Mouse (Mus musculus): ENCODE measurements around the gene Sptssb. TPM values are rescaled to one million over a fixed set of nuclear protein-coding genes. Genes with fewer than 3 reads are reported as not detected.

Gene Sptssb
- total and polyA plus RNA-seq, 3 experiments, result not detected

GRCm38 (mm10) chr3:69808479-69808878 is 51.3 kb downstream of the Sptssb start:
- TF ChIP-seq MAFK (IDR thresholded peaks at IDR 0.05; ENCODE audit: insufficient replicate concordance, low read length) (no peak), SIN3A (IDR thresholded peaks at IDR 0.05; ENCODE audit: low read length) (no peak), ELF1 (IDR thresholded peaks at IDR 0.05; ENCODE audit: low read depth, low read length) (no peak), TBP (conservative IDR thresholded peaks at IDR 0.05; ENCODE audit: low read depth, low read length) (no peak), MXI1 (IDR thresholded peaks at IDR 0.05; ENCODE audit: low read depth, low read length) (no peak), CHD1 (IDR thresholded peaks at IDR 0.05; ENCODE audit: low read depth, low read length) (no peak), E2F4 (IDR thresholded peaks at IDR 0.05; ENCODE audit: insufficient replicate concordance, low read depth, low read length) (no peak), RCOR1 (conservative IDR thresholded peaks at IDR 0.05; ENCODE audit: low read depth, low read length) (no peak), HCFC1 (IDR thresholded peaks at IDR 0.05; ENCODE audit: low read depth, low read length) (no peak), PAX5 (IDR thresholded peaks at IDR 0.05; ENCODE audit: low read length) (no peak), NELFE (IDR thresholded peaks at IDR 0.05; ENCODE audit: low read depth, low read length) (no peak), ZC3H11A (IDR thresholded peaks at IDR 0.05; ENCODE audit: low read depth, low read length) (no peak), ZMIZ1 (IDR thresholded peaks at IDR 0.05; ENCODE audit: low read depth, low read length) (no peak)
- H3K27me3 ChIP-seq (replicated peaks), result no peaks in the 10 kb centered on the region
- in situ Hi-C loops (cut with MboI; ENCODE audit: low pct_ligation_motif_present, low pct_unique_long_range_greater_than_20kb, low sequenced_read_pairs), result no loop called here
- H3K4me2 ChIP-seq (ENCODE audit: insufficient read depth, low read depth, poor library complexity, severe bottlenecking), result no peak overlapping the region
- H3K4me1 ChIP-seq (ENCODE audit: control insufficient read depth in 1 of 2, insufficient read depth in 2 of 2), result no peaks in the 10 kb centered on the region
- no peaks in the 10 kb centered on the region for H3K9me3 ChIP-seq (replicated peaks; ENCODE audit: low read length)
- H3K4me3 ChIP-seq (replicated peaks in 1 of 3; ENCODE audit: low read depth in 2 of 3, low read length in 2 of 3, poor library complexity in 1 of 3), result no peak overlapping the region
- no peak for DNase-seq (ENCODE audit: extremely low read depth)
- H3K79me2 ChIP-seq (replicated peaks; ENCODE audit: control insufficient read depth, extremely low read depth, insufficient read depth, poor library complexity, severe bottlenecking), result no peaks in the 10 kb centered on the region
- H3K27ac ChIP-seq (ENCODE audit: insufficient read depth, low read depth), result no peak overlapping the region
- H3K36me3 ChIP-seq (replicated peaks in 1 of 2; ENCODE audit: control insufficient read depth in 1 of 2, insufficient read depth in 1 of 2, low read length in 1 of 2), result no peaks in the 10 kb centered on the region
- dilution Hi-C loops (cut with MboI; ENCODE audit: extremely low pct_ligation_motif_present, extremely low pct_unique_long_range_greater_than_20kb, low sequenced_read_pairs), result no loop called here
- H3K9ac ChIP-seq (ENCODE audit: insufficient read depth, low read depth), result no peak overlapping the region

GRCm38 (mm10) chr3:69803137-69803536 is 56.6 kb downstream of the Sptssb start:
- H3K9ac ChIP-seq (ENCODE audit: insufficient read depth, low read depth), result no peak overlapping the region
- no peaks in the 10 kb centered on the region for H3K36me3 ChIP-seq (replicated peaks in 1 of 2; ENCODE audit: control insufficient read depth in 1 of 2, insufficient read depth in 1 of 2, low read length in 1 of 2)
- no peaks in the 10 kb centered on the region for H3K4me1 ChIP-seq (ENCODE audit: control insufficient read depth in 1 of 2, insufficient read depth in 2 of 2)
- H3K4me2 ChIP-seq (ENCODE audit: insufficient read depth, low read depth, poor library complexity, severe bottlenecking), result no peak overlapping the region
- TF ChIP-seq GABPA (IDR thresholded peaks at IDR 0.05; ENCODE audit: insufficient replicate concordance, low read depth, low read length), result no peak
- TF ChIP-seq IRF4 (IDR thresholded peaks at IDR 0.05; ENCODE audit: low read depth, low read length), result no peak
- no peak for TF ChIP-seq RAD21 (IDR thresholded peaks at IDR 0.05; ENCODE audit: low read depth, low read length)
- TF ChIP-seq MEF2A (IDR thresholded peaks at IDR 0.05; ENCODE audit: borderline replicate concordance, low read depth, low read length), result no peak
- TF ChIP-seq ZMIZ1 (IDR thresholded peaks at IDR 0.05; ENCODE audit: low read depth, low read length), result no peak
- no peak for TF ChIP-seq PAX5 (IDR thresholded peaks at IDR 0.05; ENCODE audit: low read length)
- TF ChIP-seq MXI1 (IDR thresholded peaks at IDR 0.05; ENCODE audit: low read depth, low read length), result no peak
- no peak for TF ChIP-seq MAX (IDR thresholded peaks at IDR 0.05; ENCODE audit: low read length)
- no peaks in the 10 kb centered on the region for H3K79me2 ChIP-seq (replicated peaks; ENCODE audit: control insufficient read depth, extremely low read depth, insufficient read depth, poor library complexity, severe bottlenecking)
- DNase-seq (ENCODE audit: extremely low read depth), result no peak
- dilution Hi-C loops (cut with MboI; ENCODE audit: extremely low pct_ligation_motif_present, extremely low pct_unique_long_range_greater_than_20kb, low sequenced_read_pairs), result no loop called here
- no peaks in the 10 kb centered on the region for H3K27me3 ChIP-seq (replicated peaks)
- no peak overlapping the region for H3K27ac ChIP-seq (ENCODE audit: insufficient read depth, low read depth)
- in situ Hi-C loops (cut with MboI; ENCODE audit: low pct_ligation_motif_present, low pct_unique_long_range_greater_than_20kb, low sequenced_read_pairs), result no loop called here
- H3K9me3 ChIP-seq (replicated peaks; ENCODE audit: low read length), result no peaks in the 10 kb centered on the region
- no peak overlapping the region for H3K4me3 ChIP-seq (replicated peaks in 1 of 3; ENCODE audit: low read depth in 2 of 3, low read length in 2 of 3, poor library complexity in 1 of 3)

All from CH12.LX (cell line).